Mouse (Mus musculus) brain, embryonic 18.5 days (tissue): ENCODE measurements around the gene Plcl1.
"Not testable (repeated sequence)": the region's sequence is repeated elsewhere in the genome, so short reads cannot be mapped to it uniquely, and the experiment has no call there.

Experiments
- DNase-seq: peaks from one replicate; pipeline ENCODE4 v3.0.0-alpha.2; 2012; ENCODE audit warnings: low read depth, low spot score

Plcl1 gene

GRCm38 (mm10) chr1:55438617-55439016 is 32.9 kb downstream of the Plcl1 start:
- no peak for DNase-seq

GRCm38 (mm10) chr1:55445043-55445688 is 39.4 kb downstream of the Plcl1 start:
- DNase-seq = no peak

- no peak for DNase-seq
Observed at GRCm38 (mm10) chr1:55445689-55446044, 39.9 kb downstream of the Plcl1 start.

- DNase-seq = no peak
Observed at GRCm38 (mm10) chr1:55446273-55446672, 40.6 kb downstream of the Plcl1 start.

- no peak for DNase-seq
Observed at GRCm38 (mm10) chr1:55446876-55447275, 41.2 kb downstream of the Plcl1 start.

- DNase-seq = no peak
Observed at GRCm38 (mm10) chr1:55447661-55448060, 41.9 kb downstream of the Plcl1 start.

GRCm38 (mm10) chr1:55448104-55448503 is 42.4 kb downstream of the Plcl1 start:
- DNase-seq = no peak

- no peak for DNase-seq
Observed at GRCm38 (mm10) chr1:55449779-55450178, 44.1 kb downstream of the Plcl1 start.

GRCm38 (mm10) chr1:55454119-55454518 is 48.4 kb downstream of the Plcl1 start:
- DNase-seq = no peak

- no peak for DNase-seq
Observed at GRCm38 (mm10) chr1:55462301-55462700, 56.6 kb downstream of the Plcl1 start.

GRCm38 (mm10) chr1:55473756-55474155 is 68.0 kb downstream of the Plcl1 start:
- no peak for DNase-seq

GRCm38 (mm10) chr1:55474976-55475375 is 69.3 kb downstream of the Plcl1 start:
- DNase-seq = no peak

- DNase-seq = not testable (repeated sequence)
Observed at GRCm38 (mm10) chr1:55487371-55487770, 81.7 kb downstream of the Plcl1 start.

GRCm38 (mm10) chr1:55488261-55488660 is 82.5 kb downstream of the Plcl1 start:
- DNase-seq = no peak

GRCm38 (mm10) chr1:55489355-55489754 is 83.6 kb downstream of the Plcl1 start:
- DNase-seq = no peak

GRCm38 (mm10) chr1:55499872-55500271 is 94.2 kb downstream of the Plcl1 start:
- DNase-seq = no peak

GRCm38 (mm10) chr1:55500981-55501682 is 95.4 kb downstream of the Plcl1 start:
- DNase-seq = no peak

GRCm38 (mm10) chr1:55505811-55506210 is 100.1 kb downstream of the Plcl1 start:
- no peak for DNase-seq

- no peak for DNase-seq
Observed at GRCm38 (mm10) chr1:55507061-55507460, 101.3 kb downstream of the Plcl1 start.

- DNase-seq = no peak
Observed at GRCm38 (mm10) chr1:55509587-55509986, 103.9 kb downstream of the Plcl1 start.

- DNase-seq = no peak
Observed at GRCm38 (mm10) chr1:55512165-55512564, 106.4 kb downstream of the Plcl1 start.

GRCm38 (mm10) chr1:55512799-55513198 is 107.1 kb downstream of the Plcl1 start:
- DNase-seq = not testable (repeated sequence)

GRCm38 (mm10) chr1:55517182-55517581 is 111.5 kb downstream of the Plcl1 start:
- no peak for DNase-seq
